Mouse (Mus musculus) adrenal gland, adult 18-20 months (tissue): ENCODE results near the gene Gm9008. TPM values are rescaled to one million over a fixed set of nuclear protein-coding genes. Genes with fewer than 3 reads are reported as not detected.
"Not testable (repeated sequence)": the region's sequence is repeated elsewhere in the genome, so short reads cannot be mapped to it uniquely, and the experiment has no call there.

Experiments
- DNase-seq, 2 experiments: peaks; one replicate each; pipeline ENCODE4 v3.0.0; 2021 to 2022; ENCODE audit warnings: low spot score in 2 of 2
- long read RNA-seq, 2 experiments: library from polyadenylated mRNA; stranded (forward); transcript quantifications; one replicate each; pipeline ENCODE4 v2.0.0; 2021
- total RNA-seq, 2 experiments: library from RNA; stranded (reverse); gene quantifications; 1 replicate in 1 of 2; 2 replicates in 1 of 2; pipeline ENCODE4 v1.2.3; 2021

Gene Gm9008
- 1 to 10 TPM; 4.1 to 5.3 TPM for total RNA-seq
- long read RNA-seq, experiment 1, partial matches to known transcripts: 0 of 1 reads
- long read RNA-seq, experiment 1, other reads (novel, unspliced or antisense): 0 of 1 reads
- long read RNA-seq, experiment 2, partial matches to known transcripts: 0 of 2 reads
- long read RNA-seq, experiment 2, other reads (novel, unspliced or antisense): 0 of 2 reads

DNA sequence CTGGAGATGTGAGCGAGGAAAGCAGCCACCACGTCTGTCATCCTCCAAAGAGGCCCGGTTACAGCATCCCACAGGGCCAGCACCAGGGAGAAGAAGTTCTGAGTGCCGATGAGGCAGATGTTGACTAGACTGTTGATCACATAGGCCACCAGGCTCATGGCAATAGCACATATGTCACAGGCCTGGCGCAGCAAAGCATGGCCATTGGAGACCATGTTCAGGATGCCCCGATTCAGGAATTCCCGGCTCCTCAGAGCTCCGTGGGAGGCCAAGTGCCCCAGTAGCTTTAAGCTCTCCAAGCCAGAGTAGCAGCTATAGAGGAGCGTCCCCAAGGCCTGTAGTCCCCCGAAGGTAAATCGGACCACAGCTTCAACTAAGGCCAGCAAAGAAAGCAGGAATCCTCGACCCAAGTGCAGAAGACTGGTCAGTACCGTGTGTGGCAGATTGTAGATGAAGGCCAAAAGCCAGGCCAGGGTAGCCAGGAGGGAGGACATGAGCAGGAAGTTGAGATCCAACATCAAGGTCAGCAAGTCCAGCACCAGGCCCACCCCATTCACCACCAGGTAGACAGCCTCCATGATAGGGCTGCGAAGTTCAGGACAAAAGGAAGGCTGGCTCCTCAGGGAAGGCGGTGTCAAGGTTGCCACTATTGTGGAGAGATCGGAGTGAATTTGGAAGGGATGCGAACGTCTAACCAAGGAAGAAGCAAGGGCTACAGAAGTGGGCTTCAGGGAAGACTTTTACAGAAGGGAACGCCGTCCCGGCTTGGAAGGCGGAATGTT is at the start of gene Gm9008:
Gm9008 (minus strand) TSS at position 731 of the 782 bp plus-strand sequence.
- not testable (repeated sequence) for DNase-seq

DNA sequence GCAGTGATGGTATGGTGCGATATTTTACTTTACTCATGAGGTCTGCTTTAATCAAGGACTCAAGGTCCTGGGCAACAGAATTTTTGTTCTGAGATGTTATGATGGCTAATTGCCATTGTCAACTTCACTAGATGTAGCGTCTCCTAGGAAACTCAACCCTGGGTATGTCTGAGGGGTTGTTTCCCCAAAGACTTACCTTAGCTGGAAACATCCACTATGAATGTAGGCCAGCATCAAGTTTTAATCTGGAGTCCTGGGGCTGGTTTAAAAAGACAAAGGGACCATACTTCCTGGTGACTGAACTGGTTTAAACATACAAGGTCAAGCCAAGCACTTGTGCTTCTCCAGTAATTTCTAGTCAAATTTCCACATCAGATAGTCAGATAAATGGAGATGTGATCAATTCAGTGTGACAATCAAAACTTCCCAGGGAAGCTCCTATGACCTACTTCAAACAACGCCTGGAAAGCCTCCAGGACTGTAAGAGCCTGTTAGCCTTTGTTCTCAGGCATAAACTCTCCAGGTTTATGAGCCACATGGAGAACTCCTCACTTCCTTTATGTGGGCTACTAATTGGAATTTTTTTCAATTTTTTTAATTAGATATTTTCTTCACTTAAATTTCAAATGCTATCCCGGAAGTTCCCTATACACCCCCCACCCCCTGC is 24.5 kb upstream of the Gm9008 start:
- DNase-seq: no peak

DNA sequence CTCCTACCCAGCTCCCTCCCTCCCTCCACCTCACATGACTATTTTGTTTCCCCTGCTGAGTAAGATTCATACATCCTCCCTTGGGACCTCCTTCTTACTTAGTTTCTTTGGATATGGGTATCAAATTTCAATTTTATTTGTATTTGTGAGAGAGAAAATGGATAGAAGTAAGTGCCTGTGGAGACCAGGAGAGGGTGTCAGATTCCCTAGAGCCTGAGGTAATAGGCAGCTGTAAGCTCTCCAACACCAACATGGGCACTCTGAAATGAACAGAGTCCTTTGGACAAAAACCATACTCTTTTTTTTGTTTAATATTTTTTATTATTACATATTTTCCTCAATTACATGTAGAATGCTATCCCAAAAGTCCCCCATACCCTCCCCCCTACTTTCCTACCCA is 12.6 kb upstream of the Gm9008 start:
- DNase-seq: no peak

- DNase-seq: not testable (repeated sequence)
Observed at GRCm38 (mm10) chr6:76496335-76496734, 1.2 kb downstream of the Gm9008 start.

GRCm38 (mm10) chr6:76468194-76468593 is 29.4 kb downstream of the Gm9008 start:
- no peak for DNase-seq
